Mouse (Mus musculus): ENCODE data around the gene Habp2. TPM values are rescaled to one million over a fixed set of nuclear protein-coding genes. Genes with fewer than 3 reads are reported as not detected.

Habp2 gene
- polyA plus RNA-seq, 1 experiment from 2014 or later = not detected

DNA sequence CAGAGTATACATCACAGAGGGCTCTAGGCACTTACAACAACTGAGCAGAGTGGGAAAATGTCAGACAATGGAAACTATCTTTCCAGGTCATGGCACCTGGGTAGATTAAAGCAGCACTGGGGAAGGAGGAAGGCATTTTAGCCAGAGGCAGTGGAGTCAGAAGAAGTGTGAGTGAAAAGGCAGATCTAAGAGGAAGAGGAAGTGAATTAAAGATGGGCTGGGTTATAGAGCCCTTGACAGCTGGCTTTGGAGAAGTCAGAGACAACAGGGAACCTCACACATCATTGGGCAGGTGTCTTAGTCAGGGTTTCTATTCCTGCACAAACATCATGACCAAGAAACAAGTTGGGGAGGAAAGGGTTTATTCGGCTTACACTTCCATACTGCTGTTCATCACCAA lies 30.2 kb upstream of the Habp2 start:
- H3K4me2 ChIP-seq (ENCODE audit: low read depth, low read length) = no peak overlapping the region
- no peaks in the 10 kb centered on the region for H3K4me1 ChIP-seq (ENCODE audit: control insufficient read depth, insufficient read depth, low read length)
- no peak for ATAC-seq (replicated peaks; ENCODE audit: insufficient number of reproducible peaks, low FRiP score, low TSS enrichment, low read depth)
- H3K9me3 ChIP-seq (replicated peaks; ENCODE audit: control insufficient read depth, low read length) = no peaks in the 10 kb centered on the region
- no peaks in the 10 kb centered on the region for H3K27me3 ChIP-seq (ENCODE audit: control insufficient read depth, insufficient read depth, low read length)
- H3K36me3 ChIP-seq (replicated peaks; ENCODE audit: control insufficient read depth, insufficient read depth, low read depth, low read length) = no peaks in the 10 kb centered on the region
- 60% methylated on average over 1 of the region's 1 CpGs for WGBS
- DNase-seq (ENCODE audit: low spot score) = no peak
- H3K27ac ChIP-seq (replicated peaks; ENCODE audit: low read depth, low read length) = no peak overlapping the region
- no peak overlapping the region for H3K4me3 ChIP-seq (ENCODE audit: low read depth, low read length)
- no peak overlapping the region for H3K9ac ChIP-seq (replicated peaks; ENCODE audit: low read length)

DNA sequence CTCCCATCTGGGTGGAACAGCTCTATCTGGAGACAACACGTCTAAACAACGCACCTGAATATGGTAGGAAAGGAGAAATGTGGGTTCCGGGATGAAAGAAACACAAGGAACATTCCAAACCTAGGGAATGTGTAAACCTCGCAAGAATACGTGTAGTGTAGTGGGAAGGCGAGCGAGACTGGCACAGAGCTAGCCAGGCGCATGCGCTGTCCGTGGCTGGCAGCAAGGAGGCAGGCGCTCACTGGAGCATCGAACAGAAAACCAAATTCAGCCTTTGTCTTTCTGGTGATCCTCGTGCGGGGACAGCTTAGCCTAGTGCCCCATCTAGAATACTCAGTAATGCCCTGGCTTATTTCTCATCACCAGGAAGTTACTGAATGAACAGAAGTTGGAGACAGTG lies 23.2 kb upstream of the Habp2 start:
- Histone ChIP-seq H3K9ac (replicated peaks; ENCODE audit: low read length) (no peak overlapping the region), H3K4me3 (ENCODE audit: low read depth, low read length) (no peak overlapping the region), H3K27ac (replicated peaks; ENCODE audit: low read depth, low read length) (no peak overlapping the region), H3K4me1 (ENCODE audit: control insufficient read depth, insufficient read depth, low read length) (no peaks in the 10 kb centered on the region), H3K27me3 (ENCODE audit: control insufficient read depth, insufficient read depth, low read length) (no peaks in the 10 kb centered on the region), H3K9me3 (replicated peaks; ENCODE audit: control insufficient read depth, low read length) (no peaks in the 10 kb centered on the region), H3K36me3 (replicated peaks; ENCODE audit: control insufficient read depth, insufficient read depth, low read depth, low read length) (no peaks in the 10 kb centered on the region), H3K4me2 (ENCODE audit: low read depth, low read length) (no peak overlapping the region)
- WGBS = 82% methylated on average over 14 of the region's 14 CpGs
- ATAC-seq (replicated peaks; ENCODE audit: insufficient number of reproducible peaks, low FRiP score, low TSS enrichment, low read depth) (no peak), DNase-seq (ENCODE audit: low spot score) (no peak)

DNA sequence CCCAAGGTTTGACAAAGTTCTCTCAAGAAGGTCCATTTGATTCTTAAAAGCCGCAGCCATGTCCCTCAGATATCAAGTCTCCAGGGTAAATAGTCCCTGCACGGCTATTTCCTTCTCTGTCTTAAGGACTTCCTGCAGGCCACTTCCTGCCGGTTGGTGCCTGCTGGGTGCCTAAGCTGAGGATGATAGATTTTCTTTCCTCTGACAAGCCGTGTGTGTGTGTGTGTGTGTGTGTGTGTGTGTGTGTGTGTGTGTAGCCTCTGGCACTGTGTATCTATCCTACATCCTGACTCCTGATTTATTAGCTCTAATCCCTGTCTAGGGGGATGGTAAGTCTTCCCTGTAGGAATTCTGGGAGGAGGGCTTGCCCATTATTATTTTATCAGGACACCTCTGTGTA lies 22.8 kb upstream of the Habp2 start:
- Histone ChIP-seq H3K4me2 (ENCODE audit: low read depth, low read length) (no peak overlapping the region), H3K36me3 (replicated peaks; ENCODE audit: control insufficient read depth, insufficient read depth, low read depth, low read length) (no peaks in the 10 kb centered on the region), H3K9me3 (replicated peaks; ENCODE audit: control insufficient read depth, low read length) (no peaks in the 10 kb centered on the region), H3K9ac (replicated peaks; ENCODE audit: low read length) (no peak overlapping the region), H3K4me1 (ENCODE audit: control insufficient read depth, insufficient read depth, low read length) (no peaks in the 10 kb centered on the region), H3K4me3 (ENCODE audit: low read depth, low read length) (no peak overlapping the region), H3K27me3 (ENCODE audit: control insufficient read depth, insufficient read depth, low read length) (no peaks in the 10 kb centered on the region), H3K27ac (replicated peaks; ENCODE audit: low read depth, low read length) (no peak overlapping the region)
- ATAC-seq (replicated peaks; ENCODE audit: insufficient number of reproducible peaks, low FRiP score, low TSS enrichment, low read depth) = no peak
- DNase-seq (ENCODE audit: low spot score) = no peak
- 45% methylated on average over 4 of the region's 4 CpGs for WGBS

DNA sequence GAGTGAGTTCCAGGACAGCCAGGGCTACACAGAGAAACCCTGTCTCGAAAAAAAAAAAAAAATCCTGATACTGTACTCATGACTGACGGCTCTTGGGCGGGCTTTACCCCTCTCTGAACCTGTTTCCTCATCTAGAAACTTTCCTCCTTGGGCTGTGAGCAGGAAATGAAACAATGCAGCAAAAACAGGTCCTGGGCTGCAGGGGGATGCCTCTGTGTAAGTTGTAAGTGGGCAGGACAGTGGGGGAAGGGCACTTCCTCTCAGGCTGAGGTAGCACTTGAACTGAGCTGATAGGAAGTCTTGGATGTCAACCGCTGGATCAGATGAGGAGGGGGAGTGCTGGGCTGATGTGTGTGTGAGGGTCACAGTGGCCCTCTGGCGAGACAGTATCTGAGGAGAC lies 21.8 kb upstream of the Habp2 start:
- H3K27ac ChIP-seq (replicated peaks; ENCODE audit: low read depth, low read length) = no peak overlapping the region
- no peaks in the 10 kb centered on the region for H3K4me1 ChIP-seq (ENCODE audit: control insufficient read depth, insufficient read depth, low read length)
- WGBS = 62% methylated on average over 5 of the region's 5 CpGs
- H3K4me3 ChIP-seq (ENCODE audit: low read depth, low read length) = no peak overlapping the region
- no peaks in the 10 kb centered on the region for H3K9me3 ChIP-seq (replicated peaks; ENCODE audit: control insufficient read depth, low read length)
- ATAC-seq (replicated peaks; ENCODE audit: insufficient number of reproducible peaks, low FRiP score, low TSS enrichment, low read depth) (no peak), DNase-seq (ENCODE audit: low spot score) (no peak)
- H3K36me3 ChIP-seq (replicated peaks; ENCODE audit: control insufficient read depth, insufficient read depth, low read depth, low read length) = no peaks in the 10 kb centered on the region
- H3K27me3 ChIP-seq (ENCODE audit: control insufficient read depth, insufficient read depth, low read length) = no peaks in the 10 kb centered on the region
- no peak overlapping the region for H3K9ac ChIP-seq (replicated peaks; ENCODE audit: low read length)
- no peak overlapping the region for H3K4me2 ChIP-seq (ENCODE audit: low read depth, low read length)

DNA sequence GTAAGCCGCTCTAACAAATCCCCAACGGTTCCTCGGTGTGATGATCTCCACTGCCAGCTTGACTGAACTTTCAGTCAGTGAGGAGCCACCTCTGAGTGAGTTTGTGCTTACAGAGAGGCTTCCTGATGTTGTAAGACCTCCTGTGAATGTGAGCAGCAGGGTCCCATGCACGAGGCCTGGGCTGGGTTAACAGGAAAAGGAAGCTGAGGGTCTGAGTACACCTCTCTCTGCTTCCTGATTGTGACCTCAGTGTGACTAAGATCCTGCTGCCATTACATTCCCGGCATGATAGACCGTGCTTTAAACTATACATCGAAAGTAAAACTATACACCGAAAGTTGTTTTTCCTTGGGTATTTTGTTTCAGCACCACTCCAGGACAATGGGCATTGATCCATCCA lies 14.9 kb upstream of the Habp2 start:
- no peak for DNase-seq (ENCODE audit: low spot score)
- no peak overlapping the region for H3K4me2 ChIP-seq (ENCODE audit: low read depth, low read length)

DNA sequence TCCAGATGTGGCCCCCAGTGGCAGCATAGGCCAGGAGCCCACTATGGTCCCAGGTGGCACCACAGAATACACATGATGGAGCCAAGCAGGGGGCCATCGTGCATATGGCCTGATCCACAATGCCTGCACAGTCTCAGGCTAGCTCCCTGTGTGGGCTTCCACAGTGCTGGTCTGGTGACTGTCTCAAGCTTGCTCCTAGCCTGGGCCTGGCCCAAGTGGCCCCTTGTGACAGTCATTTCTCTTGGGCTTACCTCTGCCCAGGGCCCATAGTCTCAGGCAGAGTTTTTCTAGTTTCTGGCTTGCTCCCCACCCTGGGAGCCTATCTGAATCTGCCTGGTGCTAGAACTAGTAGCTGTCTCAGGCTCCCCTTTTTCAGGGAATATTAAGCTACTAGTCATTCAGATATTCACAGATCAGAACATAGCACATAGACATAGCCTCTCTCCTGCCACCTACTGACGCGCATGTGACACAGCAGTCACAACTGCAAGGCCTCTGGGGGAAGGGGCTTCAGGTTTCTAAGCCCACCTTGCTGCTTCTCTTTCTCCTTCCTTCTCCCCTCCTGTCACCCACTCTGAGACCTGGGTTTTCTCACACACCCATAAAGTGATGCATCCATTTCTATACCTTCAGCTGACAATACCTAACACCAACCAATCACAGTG lies 9.7 kb upstream of the Habp2 start:
- DNase-seq (ENCODE audit: low spot score) (peak; percentile 44), ATAC-seq (replicated peaks; ENCODE audit: insufficient number of reproducible peaks, low FRiP score, low TSS enrichment, low read depth) (no peak)
- 48% methylated on average over 3 of the region's 3 CpGs for WGBS

More for the DNA sequence above, 14.9 kb upstream of the Habp2 start:
- Histone ChIP-seq H3K9me3 (replicated peaks; ENCODE audit: control insufficient read depth, low read length) (no peaks in the 10 kb centered on the region), H3K4me3 (ENCODE audit: low read depth, low read length) (no peak overlapping the region), H3K27ac (replicated peaks; ENCODE audit: low read depth, low read length) (no peak overlapping the region), H3K36me3 (replicated peaks; ENCODE audit: control insufficient read depth, insufficient read depth, low read depth, low read length) (no peaks in the 10 kb centered on the region), H3K27me3 (ENCODE audit: control insufficient read depth, insufficient read depth, low read length) (no peaks in the 10 kb centered on the region), H3K9ac (replicated peaks; ENCODE audit: low read length) (no peak overlapping the region), H3K4me1 (ENCODE audit: control insufficient read depth, insufficient read depth, low read length) (no peaks in the 10 kb centered on the region)
- 80% methylated on average over 8 of the region's 8 CpGs for WGBS
- ATAC-seq (replicated peaks; ENCODE audit: insufficient number of reproducible peaks, low FRiP score, low TSS enrichment, low read depth) = no peak

DNA sequence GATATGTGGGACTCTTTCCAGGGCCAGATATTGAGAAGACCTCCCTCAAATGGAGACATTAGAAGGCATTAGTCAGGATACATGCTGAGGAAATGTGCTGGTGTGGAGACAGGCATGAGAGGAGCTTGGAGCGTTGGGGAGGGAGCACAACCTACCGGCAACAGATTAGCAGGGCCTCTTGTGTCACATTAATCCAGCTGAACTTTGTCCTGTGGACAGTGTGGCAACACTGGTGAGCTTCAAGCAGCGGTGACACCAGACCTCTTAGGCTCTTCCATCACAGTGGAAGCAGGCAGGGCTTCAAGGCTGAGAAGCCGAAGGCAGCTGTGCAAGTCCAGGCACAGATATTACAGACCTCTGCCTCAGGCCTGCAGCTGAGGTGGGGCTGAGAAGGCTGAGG lies 9.0 kb upstream of the Habp2 start:
- DNase-seq (ENCODE audit: low spot score) = no peak
- Histone ChIP-seq H3K4me3 (ENCODE audit: low read depth, low read length) (no peak overlapping the region), H3K27ac (replicated peaks; ENCODE audit: low read depth, low read length) (no peak overlapping the region), H3K27me3 (ENCODE audit: control insufficient read depth, insufficient read depth, low read length) (no peaks in the 10 kb centered on the region), H3K4me2 (ENCODE audit: low read depth, low read length) (no peak overlapping the region), H3K36me3 (replicated peaks; ENCODE audit: control insufficient read depth, insufficient read depth, low read depth, low read length) (no peaks in the 10 kb centered on the region), H3K9ac (replicated peaks; ENCODE audit: low read length) (no peak overlapping the region), H3K9me3 (replicated peaks; ENCODE audit: control insufficient read depth, low read length) (no peaks in the 10 kb centered on the region), H3K4me1 (ENCODE audit: control insufficient read depth, insufficient read depth, low read length) (no peaks in the 10 kb centered on the region)
- ATAC-seq (replicated peaks; ENCODE audit: insufficient number of reproducible peaks, low FRiP score, low TSS enrichment, low read depth) = no peak
- WGBS = 80% methylated on average over 4 of the region's 4 CpGs

More for the DNA sequence above, 9.7 kb upstream of the Habp2 start:
- Histone ChIP-seq H3K27me3 (ENCODE audit: control insufficient read depth, insufficient read depth, low read length) (no peaks in the 10 kb centered on the region), H3K36me3 (replicated peaks; ENCODE audit: control insufficient read depth, insufficient read depth, low read depth, low read length) (no peaks in the 10 kb centered on the region), H3K4me1 (ENCODE audit: control insufficient read depth, insufficient read depth, low read length) (no peaks in the 10 kb centered on the region), H3K27ac (replicated peaks; ENCODE audit: low read depth, low read length) (no peak overlapping the region), H3K9ac (replicated peaks; ENCODE audit: low read length) (no peak overlapping the region), H3K9me3 (replicated peaks; ENCODE audit: control insufficient read depth, low read length) (no peaks in the 10 kb centered on the region), H3K4me3 (ENCODE audit: low read depth, low read length) (no peak overlapping the region), H3K4me2 (ENCODE audit: low read depth, low read length) (no peak overlapping the region)

DNA sequence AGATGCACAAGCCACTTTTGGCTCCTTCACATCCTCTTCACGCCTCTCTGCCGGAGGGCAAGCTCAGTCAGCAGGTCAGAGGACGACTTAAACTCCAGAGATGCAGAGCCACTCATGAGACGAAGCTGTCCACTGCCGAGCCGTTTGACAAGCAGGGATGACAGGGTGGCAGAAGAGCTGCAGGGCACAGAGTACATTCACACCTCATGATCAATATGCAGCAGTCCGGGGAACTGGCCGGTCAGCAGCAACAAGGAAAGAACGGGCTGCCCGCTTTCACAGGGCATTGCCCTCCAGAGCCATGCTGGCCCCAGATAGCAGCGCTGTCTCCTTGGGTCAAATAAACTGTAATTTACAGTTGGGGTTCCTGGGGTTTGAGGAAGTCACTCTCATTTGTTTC lies 8.6 kb upstream of the Habp2 start:
- Histone ChIP-seq H3K4me1 (ENCODE audit: control insufficient read depth, insufficient read depth, low read length) (no peaks in the 10 kb centered on the region), H3K4me2 (ENCODE audit: low read depth, low read length) (no peak overlapping the region), H3K9ac (replicated peaks; ENCODE audit: low read length) (no peak overlapping the region), H3K36me3 (replicated peaks; ENCODE audit: control insufficient read depth, insufficient read depth, low read depth, low read length) (no peaks in the 10 kb centered on the region), H3K27me3 (ENCODE audit: control insufficient read depth, insufficient read depth, low read length) (no peaks in the 10 kb centered on the region), H3K4me3 (ENCODE audit: low read depth, low read length) (no peak overlapping the region), H3K27ac (replicated peaks; ENCODE audit: low read depth, low read length) (no peak overlapping the region), H3K9me3 (replicated peaks; ENCODE audit: control insufficient read depth, low read length) (no peaks in the 10 kb centered on the region)
- ATAC-seq (replicated peaks; ENCODE audit: insufficient number of reproducible peaks, low FRiP score, low TSS enrichment, low read depth) = no peak
- no peak for DNase-seq (ENCODE audit: low spot score)
- WGBS = 85% methylated on average over 11 of the region's 11 CpGs

Measured in embryonic facial prominence, embryonic 11.5 days (tissue).